Mouse (Mus musculus): ENCODE measurements around the gene Klk11. TPM values are rescaled to one million over a fixed set of nuclear protein-coding genes. Genes with fewer than 3 reads are reported as not detected.

The Klk11 gene
- total and polyA plus RNA-seq, 3 experiments, result not detected

- Histone ChIP-seq H3K27me3 (ENCODE audit: insufficient read depth, low read length) (no peaks in the 10 kb centered on the region), H3K9me3 (replicated peaks) (no peaks in the 10 kb centered on the region)
Measured at GRCm38 (mm10) chr7:43824199-43824598, 49.8 kb downstream of the Klk11 start, which contains the start of gene Klk6. Gene Klk6 (plus strand): TSS chr7:43824499.

GRCm38 (mm10) chr7:43826056-43826455, 51.7 kb downstream of the Klk11 start:
- DNase-seq (ENCODE audit: low spot score) (no peak), ATAC-seq (ENCODE audit: extremely low read depth, insufficient number of reproducible peaks, low FRiP score, poor library complexity, severe bottlenecking) (no peak)
- no peaks in the 10 kb centered on the region for H3K4me1 ChIP-seq (ENCODE audit: insufficient read depth, low read depth, low read length)
- H3K27me3 ChIP-seq (ENCODE audit: insufficient read depth, low read length), result no peaks in the 10 kb centered on the region
- H3K4me3 ChIP-seq (ENCODE audit: low read depth, low read length), result no peak overlapping the region
- H3K36me3 ChIP-seq (replicated peaks), result no peaks in the 10 kb centered on the region
- no peaks in the 10 kb centered on the region for H3K9me3 ChIP-seq (replicated peaks)
- TF ChIP-seq CTCF (IDR thresholded peaks at IDR 0.05; ENCODE audit: low read depth, low read length) (no peak), GATA1 (IDR thresholded peaks at IDR 0.05; ENCODE audit: borderline replicate concordance, low read length) (no peak)

More at GRCm38 (mm10) chr7:43824199-43824598, 49.8 kb downstream of the Klk11 start, which contains the start of gene Klk6:
- H3K4me1 ChIP-seq (ENCODE audit: insufficient read depth, low read depth, low read length), result no peaks in the 10 kb centered on the region
- H3K4me3 ChIP-seq (ENCODE audit: low read depth, low read length), result no peak within 1 kb of the TSS
- H3K36me3 ChIP-seq (replicated peaks), result no peaks in the 10 kb centered on the region
- DNase-seq (ENCODE audit: low spot score) (no peak), ATAC-seq (ENCODE audit: extremely low read depth, insufficient number of reproducible peaks, low FRiP score, poor library complexity, severe bottlenecking) (no peak)
- no peak for TF ChIP-seq TAL1 (conservative IDR thresholded peaks at IDR 0.05; ENCODE audit: low read depth, low read length)
- TF ChIP-seq POLR2AphosphoS5 (IDR thresholded peaks at IDR 0.05; ENCODE audit: insufficient replicate concordance, low read depth, low read length), result no peak
- no peak for TF ChIP-seq GATA2 (IDR thresholded peaks at IDR 0.05; ENCODE audit: borderline replicate concordance, low read depth, low read length)
- no peak for TF ChIP-seq GATA1 (IDR thresholded peaks at IDR 0.05; ENCODE audit: borderline replicate concordance, low read length)
- no peak for TF ChIP-seq CTCF (IDR thresholded peaks at IDR 0.05; ENCODE audit: low read depth, low read length)

DNA sequence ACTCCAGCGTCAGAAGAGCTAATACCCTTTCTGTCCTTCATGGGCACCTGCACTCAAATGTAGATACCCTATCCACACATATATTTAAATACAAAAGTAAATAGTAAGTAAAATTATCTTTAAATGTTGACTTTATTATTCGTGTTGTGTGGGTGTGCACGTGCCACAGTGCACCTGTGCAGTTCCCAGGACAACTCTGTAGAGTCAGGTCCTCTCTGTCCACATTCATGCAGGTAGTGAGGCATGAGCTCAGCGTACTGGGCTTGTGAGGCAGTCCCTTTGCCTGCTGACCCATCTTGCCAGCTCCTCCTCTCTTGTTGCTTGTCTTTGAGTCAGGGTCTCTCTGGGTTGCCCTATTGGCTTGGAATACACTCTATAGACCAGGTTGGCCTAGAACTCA, 53.3 kb downstream of the Klk11 start:
- TF ChIP-seq GATA2 (IDR thresholded peaks at IDR 0.05; ENCODE audit: borderline replicate concordance, low read depth, low read length) (no peak), TAL1 (conservative IDR thresholded peaks at IDR 0.05; ENCODE audit: low read depth, low read length) (no peak), POLR2AphosphoS5 (IDR thresholded peaks at IDR 0.05; ENCODE audit: insufficient replicate concordance, low read depth, low read length) (no peak), CTCF (IDR thresholded peaks at IDR 0.05; ENCODE audit: low read depth, low read length) (no peak), GATA1 (IDR thresholded peaks at IDR 0.05; ENCODE audit: borderline replicate concordance, low read length) (no peak)
- H3K9me3 ChIP-seq (replicated peaks), result no peaks in the 10 kb centered on the region
- no peaks in the 10 kb centered on the region for H3K4me1 ChIP-seq (ENCODE audit: insufficient read depth, low read depth, low read length)
- H3K36me3 ChIP-seq (replicated peaks), result no peaks in the 10 kb centered on the region
- DNase-seq (ENCODE audit: low spot score) (no peak), ATAC-seq (ENCODE audit: extremely low read depth, insufficient number of reproducible peaks, low FRiP score, poor library complexity, severe bottlenecking) (no peak)
- no peaks in the 10 kb centered on the region for H3K27me3 ChIP-seq (ENCODE audit: insufficient read depth, low read length)
- H3K4me3 ChIP-seq (ENCODE audit: low read depth, low read length), result no peak overlapping the region

Other genes starting within 250 kb of the Klk11 start
Only the 20 nearest of the 23 such genes appear.
- gene Zfp658, start 212.3 kb upstream of the Klk11 start, total RNA-seq (2014; fragmentation: Nextera tagmentation), result 1.2 and 1.3 TPM in 2 replicates
- gene Zfp658, start 212.3 kb upstream of the Klk11 start, total RNA-seq (2017), result 1.1 and 1.2 TPM in 2 replicates
- gene Zfp658, start 212.3 kb upstream of the Klk11 start, polyA plus RNA-seq (2012), result 0.24 and 0.25 TPM in 2 replicates
- 7.0 and 11.0 TPM in 2 replicates for gene Zfp719, start 195.0 kb upstream of the Klk11 start, total RNA-seq (2014; fragmentation: Nextera tagmentation)
- gene Zfp719, start 195.0 kb upstream of the Klk11 start, total RNA-seq (2017), result 6.4 and 7.8 TPM in 2 replicates
- 0.07 and 0.12 TPM in 2 replicates for gene Zfp719, start 195.0 kb upstream of the Klk11 start, polyA plus RNA-seq (2012)
- not detected in 2 replicates for gene Zfp819, start 167.4 kb upstream of the Klk11 start, total RNA-seq (2014; fragmentation: Nextera tagmentation)
- gene Zfp819, start 167.4 kb upstream of the Klk11 start, total RNA-seq (2017), result 0.05 TPM in 1 of 2 replicates, not detected in the other
- not detected in 2 replicates for gene Zfp819, start 167.4 kb upstream of the Klk11 start, polyA plus RNA-seq (2012)
- not detected in 2 replicates for gene Ceacam18, start 139.9 kb upstream of the Klk11 start, total RNA-seq (2014; fragmentation: Nextera tagmentation)
- 0.16 and 0.29 TPM in 2 replicates for gene Ceacam18, start 139.9 kb upstream of the Klk11 start, total RNA-seq (2017)
- not detected in 2 replicates for gene Ceacam18, start 139.9 kb upstream of the Klk11 start, polyA plus RNA-seq (2012)
- gene Siglece, start 114.4 kb upstream of the Klk11 start, total RNA-seq (2014; fragmentation: Nextera tagmentation), result 1.2 TPM in 1 of 2 replicates, not detected in the other
- 0.05 TPM in 1 of 2 replicates, not detected in the other for gene Siglece, start 114.4 kb upstream of the Klk11 start, total RNA-seq (2017)
- not detected in 2 replicates for gene Siglece, start 114.4 kb upstream of the Klk11 start, polyA plus RNA-seq (2012)
- gene Ctu1, start 102.6 kb upstream of the Klk11 start, total RNA-seq (2014; fragmentation: Nextera tagmentation), result 2.5 and 2.7 TPM in 2 replicates
- 6.5 and 8.6 TPM in 2 replicates for gene Ctu1, start 102.6 kb upstream of the Klk11 start, total RNA-seq (2017)
- gene Ctu1, start 102.6 kb upstream of the Klk11 start, polyA plus RNA-seq (2012), result 14.9 and 20.9 TPM in 2 replicates
- not detected in 2 replicates for gene Klk14, start 84.2 kb upstream of the Klk11 start, total RNA-seq (2014; fragmentation: Nextera tagmentation)
- not detected in 2 replicates for gene Klk14, start 84.2 kb upstream of the Klk11 start, total RNA-seq (2017)
- not detected in 2 replicates for gene Klk14, start 84.2 kb upstream of the Klk11 start, polyA plus RNA-seq (2012)
- not detected in 2 replicates for gene Klk13, start 62.0 kb upstream of the Klk11 start, total RNA-seq (2014; fragmentation: Nextera tagmentation)
- gene Klk13, start 62.0 kb upstream of the Klk11 start, total RNA-seq (2017), result 0.27 TPM in 1 of 2 replicates, not detected in the other
- gene Klk13, start 62.0 kb upstream of the Klk11 start, polyA plus RNA-seq (2012), result not detected in 2 replicates
- not detected in 2 replicates for gene Klk12, start 5.7 kb upstream of the Klk11 start, total RNA-seq (2014; fragmentation: Nextera tagmentation)
- gene Klk12, start 5.7 kb upstream of the Klk11 start, total RNA-seq (2017), result not detected in 2 replicates
- not detected in 2 replicates for gene Klk12, start 5.7 kb upstream of the Klk11 start, polyA plus RNA-seq (2012)
- not detected in 2 replicates for gene Klk10, start 6.4 kb downstream of the Klk11 start, total RNA-seq (2014; fragmentation: Nextera tagmentation)
- not detected in 2 replicates for gene Klk10, start 6.4 kb downstream of the Klk11 start, total RNA-seq (2017)
- not detected in 2 replicates for gene Klk10, start 6.4 kb downstream of the Klk11 start, polyA plus RNA-seq (2012)
- gene Klk9, start 17.3 kb downstream of the Klk11 start, total RNA-seq (2014; fragmentation: Nextera tagmentation), result not detected in 2 replicates
- gene Klk9, start 17.3 kb downstream of the Klk11 start, total RNA-seq (2017), result 0.06 TPM in 1 of 2 replicates, not detected in the other
- gene Klk9, start 17.3 kb downstream of the Klk11 start, polyA plus RNA-seq (2012), result not detected in 2 replicates
- not detected in 2 replicates for gene Klk8, start 23.0 kb downstream of the Klk11 start, total RNA-seq (2014; fragmentation: Nextera tagmentation)
- gene Klk8, start 23.0 kb downstream of the Klk11 start, total RNA-seq (2017), result not detected in 2 replicates
- gene Klk8, start 23.0 kb downstream of the Klk11 start, polyA plus RNA-seq (2012), result not detected in 2 replicates
- not detected in 2 replicates for gene Klk7, start 36.7 kb downstream of the Klk11 start, total RNA-seq (2014; fragmentation: Nextera tagmentation)
- gene Klk7, start 36.7 kb downstream of the Klk11 start, total RNA-seq (2017), result 0.05 TPM in 1 of 2 replicates, not detected in the other
- not detected in 2 replicates for gene Klk7, start 36.7 kb downstream of the Klk11 start, polyA plus RNA-seq (2012)
- not detected in 2 replicates for gene Klk6, start 49.9 kb downstream of the Klk11 start, total RNA-seq (2014; fragmentation: Nextera tagmentation)
- gene Klk6, start 49.9 kb downstream of the Klk11 start, total RNA-seq (2017), result 0.05 TPM in 1 of 2 replicates, not detected in the other
- not detected in 2 replicates for gene Klk6, start 49.9 kb downstream of the Klk11 start, polyA plus RNA-seq (2012)
- not detected in 2 replicates for gene Klk5, start 67.4 kb downstream of the Klk11 start, total RNA-seq (2014; fragmentation: Nextera tagmentation)
- 0.11 TPM in 1 of 2 replicates, not detected in the other for gene Klk5, start 67.4 kb downstream of the Klk11 start, total RNA-seq (2017)
- not detected in 2 replicates for gene Klk5, start 67.4 kb downstream of the Klk11 start, polyA plus RNA-seq (2012)
- gene Klk4, start 106.6 kb downstream of the Klk11 start, total RNA-seq (2014; fragmentation: Nextera tagmentation), result not detected in 2 replicates
- gene Klk4, start 106.6 kb downstream of the Klk11 start, total RNA-seq (2017), result not detected in 2 replicates
- not detected in 2 replicates for gene Klk4, start 106.6 kb downstream of the Klk11 start, polyA plus RNA-seq (2012)
- not detected in 2 replicates for gene Klk15, start 159.1 kb downstream of the Klk11 start, total RNA-seq (2014; fragmentation: Nextera tagmentation)
- not detected in 2 replicates for gene Klk15, start 159.1 kb downstream of the Klk11 start, total RNA-seq (2017)
- not detected in 2 replicates for gene Klk15, start 159.1 kb downstream of the Klk11 start, polyA plus RNA-seq (2012)
- gene Klk1b8, start 176.1 kb downstream of the Klk11 start, total RNA-seq (2014; fragmentation: Nextera tagmentation), result not detected in 2 replicates
- not detected in 2 replicates for gene Klk1b8, start 176.1 kb downstream of the Klk11 start, total RNA-seq (2017)
- gene Klk1b8, start 176.1 kb downstream of the Klk11 start, polyA plus RNA-seq (2012), result not detected in 2 replicates
- not detected in 2 replicates for gene Klk1b1, start 192.1 kb downstream of the Klk11 start, total RNA-seq (2014; fragmentation: Nextera tagmentation)
- not detected in 2 replicates for gene Klk1b1, start 192.1 kb downstream of the Klk11 start, total RNA-seq (2017)
- not detected in 2 replicates for gene Klk1b1, start 192.1 kb downstream of the Klk11 start, polyA plus RNA-seq (2012)
- not detected in 2 replicates for gene Klk1b9, start 201.5 kb downstream of the Klk11 start, total RNA-seq (2014; fragmentation: Nextera tagmentation)
- gene Klk1b9, start 201.5 kb downstream of the Klk11 start, total RNA-seq (2017), result not detected in 2 replicates
- not detected in 2 replicates for gene Klk1b9, start 201.5 kb downstream of the Klk11 start, polyA plus RNA-seq (2012)